Mouse (Mus musculus) heart, embryonic 12.5 days (tissue): ENCODE data around the gene Iars. TPM values are rescaled to one million over a fixed set of nuclear protein-coding genes. Genes with fewer than 3 reads are reported as not detected.

Experiments used
- polyA plus RNA-seq: library from polyadenylated mRNA; unstranded; fragments of >200 nt; fragmentation: Nextera tagmentation; extraction: Ambion mirVana; gene quantifications from 2 replicates; pipeline ENCODE4 v1.2.1, GENCODE M21; 2016

Iars gene
- polyA plus RNA-seq, 1 experiment from 2014 or later, result 67.8 TPM

Other genes with a start within 250 kb of the Iars start
- 0.88 and 0.92 TPM in 2 replicates for gene Tes3-ps, start 188.8 kb upstream of the Iars start, polyA plus RNA-seq
- 2.0 and 2.4 TPM in 2 replicates for gene Ecm2, start 177.3 kb upstream of the Iars start, polyA plus RNA-seq
- 2.5 and 3.7 TPM in 2 replicates for gene Aspn, start 137.7 kb upstream of the Iars start, polyA plus RNA-seq
- gene Omd, start 99.6 kb upstream of the Iars start, polyA plus RNA-seq, result 0.24 and 0.43 TPM in 2 replicates
- gene Ogn, start 74.1 kb upstream of the Iars start, polyA plus RNA-seq, result 10.3 and 10.6 TPM in 2 replicates
- 26.4 and 27.9 TPM in 2 replicates for gene Cenpp, start 29.3 kb upstream of the Iars start, polyA plus RNA-seq
- 14.4 and 16.3 TPM in 2 replicates for gene Nol8, start 29.0 kb upstream of the Iars start, polyA plus RNA-seq
- gene Gm30302, start 116.9 kb downstream of the Iars start, polyA plus RNA-seq, result 0.12 TPM in 1 of 2 replicates, not detected in the other